Mouse (Mus musculus) NIH3T3 (cell line): ENCODE data around the gene Arrdc2.
A peak's percentile ranks its signal among the peaks of the same experiment; 100 is the strongest.

Experiments
- DNase-seq: peaks from one replicate; pipeline ENCODE4 v3.0.0-alpha.2; 2012; ENCODE audit warnings: low read depth

Gene Arrdc2

GRCm38 (mm10) chr8:70863956-70864711 lies 24.6 kb upstream of the Arrdc2 start:
- DNase-seq = peak; percentile 44

DNA sequence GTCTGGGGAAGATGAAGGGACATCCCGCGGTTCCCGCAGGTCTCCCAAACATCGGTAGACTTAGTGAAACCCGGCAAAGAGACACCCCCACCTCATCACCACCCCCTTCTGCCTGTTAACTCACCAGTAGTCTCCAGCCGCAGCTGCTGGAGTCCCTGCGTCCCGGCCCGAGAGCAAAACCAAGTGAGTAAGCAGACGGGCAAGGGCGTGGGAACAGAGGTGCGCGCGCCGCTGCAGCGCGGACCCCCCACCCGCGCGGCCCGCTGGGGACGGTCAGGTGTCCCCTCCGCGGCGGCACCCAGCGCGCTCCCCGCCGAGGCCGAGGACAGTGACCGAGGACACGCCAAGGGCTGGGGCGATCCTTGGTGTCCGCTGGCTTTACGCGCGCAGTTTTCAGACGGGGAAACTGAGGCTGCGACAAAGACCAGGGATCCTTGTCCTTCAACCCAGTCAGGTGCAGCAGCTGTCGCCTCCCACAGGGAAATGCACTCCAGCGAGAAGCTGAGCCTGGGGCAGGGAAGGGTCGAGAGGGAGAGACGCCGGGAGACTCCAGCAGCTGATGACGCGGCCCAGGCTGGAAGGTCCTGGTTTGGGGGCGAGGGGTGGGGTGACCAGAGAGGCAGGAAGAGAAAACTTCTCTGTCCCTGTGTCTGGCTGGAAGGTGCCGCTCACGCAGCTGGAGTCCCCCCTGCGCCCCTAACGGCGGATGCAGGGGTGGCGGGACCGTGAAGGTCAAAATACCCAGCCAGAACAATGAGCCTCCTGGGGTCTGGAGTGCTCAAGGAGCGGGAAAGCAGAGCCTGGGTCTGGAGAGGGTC lies 23.5 kb upstream of the Arrdc2 start, which contains the start of gene Kcnn1:
TSS of gene Kcnn1 (minus strand) at position 435 of the 818 bp plus-strand sequence.
- DNase-seq = no peak

GRCm38 (mm10) chr8:70857516-70857915 lies 18.0 kb upstream of the Arrdc2 start:
- DNase-seq = no peak

GRCm38 (mm10) chr8:70856541-70857197 lies 17.1 kb upstream of the Arrdc2 start:
- peak; percentile 61 for DNase-seq

DNA sequence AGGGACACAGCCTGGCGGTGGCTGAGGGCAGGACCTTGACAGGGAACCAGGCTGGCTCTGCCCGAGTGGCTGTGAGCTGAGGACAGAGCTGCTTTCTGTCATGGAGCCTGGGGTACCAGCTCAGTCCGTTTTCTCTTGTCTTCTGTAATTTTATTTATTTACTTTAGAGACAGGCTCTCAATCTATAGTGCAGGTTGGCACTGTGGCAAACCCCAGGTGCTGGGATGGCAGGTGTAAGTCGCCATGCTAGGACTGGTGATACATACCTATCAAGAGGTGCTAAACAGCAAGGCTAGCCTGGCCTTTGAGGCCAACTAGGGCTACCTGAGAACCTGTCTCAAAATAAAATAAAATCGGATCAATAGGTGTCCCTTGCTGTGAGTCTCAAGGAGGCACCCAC lies 16.5 kb upstream of the Arrdc2 start:
- no peak for DNase-seq

DNA sequence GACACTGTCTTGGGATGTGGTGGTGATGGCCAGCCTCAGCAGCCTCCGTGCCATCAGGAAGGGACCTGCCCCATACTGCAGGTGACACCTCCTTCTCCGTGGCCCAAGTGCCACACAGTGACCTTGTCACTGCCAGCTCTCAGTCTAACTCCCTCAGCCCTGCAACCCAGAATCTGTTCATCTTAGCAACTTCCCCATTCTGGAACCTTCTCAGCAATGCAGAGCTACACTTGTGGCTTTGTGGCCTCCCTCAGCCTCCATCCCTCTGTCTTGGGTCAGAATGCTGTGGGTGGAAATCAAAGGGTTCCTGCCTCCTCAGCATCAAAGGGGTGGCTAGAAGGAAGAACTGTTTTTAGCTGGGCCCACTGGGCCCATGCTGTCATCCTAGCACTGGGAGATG lies 14.3 kb upstream of the Arrdc2 start:
- DNase-seq = no peak

DNA sequence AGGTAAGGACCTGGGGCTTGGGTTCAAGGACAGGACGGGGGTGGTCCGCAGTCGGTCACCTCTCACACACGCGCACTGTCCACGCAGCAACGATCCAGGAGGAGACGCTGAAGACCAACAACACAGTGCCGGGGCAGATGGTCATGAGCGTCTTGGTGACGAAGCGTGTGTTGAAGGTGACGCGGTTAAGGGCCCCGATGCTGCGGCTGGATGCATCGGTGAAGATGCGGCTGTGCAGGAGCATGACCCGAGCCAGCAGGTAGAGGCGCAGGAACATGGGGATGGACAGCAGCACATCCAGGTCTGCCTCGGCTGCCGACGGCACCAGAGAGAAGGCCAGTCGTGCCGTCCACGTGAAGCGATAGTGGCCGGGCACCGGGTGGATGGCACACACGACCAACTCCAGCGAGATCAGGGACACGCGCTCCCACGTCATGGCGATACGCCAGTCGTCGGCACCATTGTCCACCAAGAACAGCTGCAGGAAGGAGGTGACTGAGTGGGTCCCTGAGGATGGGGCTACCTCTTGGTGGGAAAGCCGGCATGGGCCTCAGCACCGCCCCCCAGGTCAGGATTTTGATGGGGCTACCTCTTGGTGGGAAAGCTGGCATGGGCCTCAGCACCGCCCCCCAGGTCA lies 13.2 kb upstream of the Arrdc2 start:
- DNase-seq = no peak

- no peak for DNase-seq
Observed at GRCm38 (mm10) chr8:70851837-70852236, 12.3 kb upstream of the Arrdc2 start.

DNA sequence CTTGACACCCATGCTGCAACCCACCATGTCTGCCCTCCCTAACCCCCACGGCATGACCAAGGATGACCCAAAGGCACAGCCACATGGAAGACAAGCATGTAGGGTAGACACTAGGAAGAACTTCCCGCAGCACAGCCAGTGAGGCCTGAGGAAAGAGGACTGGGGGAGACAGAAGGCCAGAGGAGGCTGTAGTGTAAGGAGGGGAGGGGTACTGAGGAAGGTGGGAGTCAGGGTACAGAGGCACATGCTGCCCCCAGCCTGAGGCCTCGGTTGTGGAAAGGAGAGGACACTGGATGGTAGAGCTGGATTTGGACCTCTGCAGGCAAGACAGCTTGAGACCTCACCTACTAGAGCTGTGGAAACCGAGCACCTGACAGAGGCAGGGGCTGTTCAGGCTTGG lies 11.4 kb upstream of the Arrdc2 start:
- no peak for DNase-seq

- DNase-seq = no peak
Observed at GRCm38 (mm10) chr8:70850132-70850845, 10.8 kb upstream of the Arrdc2 start.

GRCm38 (mm10) chr8:70849333-70849990 lies 9.9 kb upstream of the Arrdc2 start:
- DNase-seq = peak; percentile 70

DNA sequence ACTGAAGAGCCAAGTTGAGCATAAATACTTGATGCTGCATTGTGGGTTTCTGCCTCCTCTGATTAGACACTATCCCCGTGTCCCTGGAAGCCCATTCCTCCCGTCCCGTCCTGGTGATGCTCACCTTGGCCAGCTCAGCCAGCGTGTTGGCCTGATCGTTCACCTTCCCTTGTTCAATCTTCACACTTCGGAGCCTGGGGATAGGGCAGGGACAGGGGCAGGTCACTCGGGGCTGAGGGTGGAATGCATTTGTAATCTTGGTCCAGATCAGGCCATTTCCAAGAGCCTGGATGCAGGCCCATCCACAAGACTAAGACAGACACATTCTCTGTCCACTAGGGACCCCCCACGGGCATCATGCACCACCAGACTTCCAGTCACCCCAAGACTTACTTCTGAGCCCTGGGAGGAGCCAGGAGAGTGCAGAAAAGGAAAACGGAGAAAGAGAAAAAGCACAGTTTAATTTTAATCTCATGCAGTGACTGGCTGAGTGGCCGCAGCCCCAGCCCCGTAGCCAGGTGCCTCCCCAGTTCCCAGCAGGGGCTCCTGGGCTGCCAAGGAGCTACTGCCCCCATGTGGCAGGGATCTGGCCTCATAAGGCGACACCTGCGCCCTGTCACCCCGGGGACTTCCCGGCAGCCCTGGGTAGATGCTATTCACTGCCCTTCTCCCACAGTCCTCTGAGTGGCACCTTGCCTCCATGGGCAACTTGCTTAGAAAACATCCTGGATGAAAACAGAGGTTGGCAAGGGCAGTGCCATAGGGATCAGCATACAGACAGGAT lies 7.0 kb upstream of the Arrdc2 start:
- no peak for DNase-seq

DNA sequence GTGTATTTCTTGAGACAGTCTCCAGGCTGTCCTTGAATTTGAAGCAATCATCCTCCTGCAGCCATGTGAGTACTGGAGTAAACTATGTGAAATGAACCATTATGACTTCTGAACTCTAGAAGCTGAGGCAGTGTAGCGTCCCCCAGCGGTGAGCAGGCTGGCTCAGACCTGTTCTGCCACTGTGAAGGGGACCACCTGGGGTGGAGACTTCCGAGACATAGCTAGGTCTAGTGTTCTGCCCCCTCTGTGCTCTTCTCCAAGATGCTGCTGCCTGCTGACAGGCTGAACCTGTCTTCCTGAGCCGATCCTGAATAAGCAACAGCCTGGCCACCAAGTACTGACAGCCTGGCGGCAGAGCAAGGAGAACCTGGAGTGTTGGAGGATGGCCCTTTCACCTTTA lies 5.6 kb upstream of the Arrdc2 start:
- no peak for DNase-seq

DNA sequence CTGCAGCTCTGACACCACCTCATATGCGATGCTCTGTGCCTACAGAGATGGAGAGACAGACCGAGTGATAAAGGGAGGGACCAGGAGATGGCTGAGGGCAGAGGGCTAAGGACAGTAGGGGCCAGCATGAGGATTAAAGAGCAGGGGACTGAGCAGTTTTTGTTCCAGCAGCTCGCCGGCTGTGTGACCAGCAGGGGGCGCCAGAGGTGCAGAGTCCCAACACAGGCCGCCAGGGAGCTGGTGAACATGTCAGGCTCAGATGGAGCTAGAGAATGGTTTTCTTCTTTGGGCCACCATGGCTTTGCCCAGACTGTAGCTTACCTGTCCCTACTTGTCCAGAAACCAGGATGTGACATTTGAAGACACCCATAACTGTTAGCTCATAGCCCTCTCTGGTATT lies 5.0 kb upstream of the Arrdc2 start:
- DNase-seq = peak; percentile 94

DNA sequence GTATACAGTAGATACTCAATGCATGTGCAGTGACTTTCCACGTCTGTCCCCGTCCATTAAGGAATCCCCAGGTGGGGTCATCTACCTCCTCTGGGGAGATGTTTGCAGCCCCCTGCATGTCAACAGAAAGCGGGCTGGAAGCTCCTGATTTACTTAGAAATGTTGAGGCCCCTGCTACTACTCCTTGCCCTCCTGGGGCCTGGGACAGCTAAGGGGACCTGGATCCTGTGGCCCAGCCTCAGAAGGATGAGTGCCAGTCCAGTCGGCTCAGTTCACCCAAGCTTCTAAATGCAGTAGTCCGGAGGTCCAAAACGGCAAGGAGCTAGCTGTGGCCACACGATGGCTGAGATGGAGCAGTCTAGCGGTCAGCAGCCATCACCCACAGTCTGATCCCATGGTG lies 4.4 kb upstream of the Arrdc2 start:
- no peak for DNase-seq

- no peak for DNase-seq
Observed at GRCm38 (mm10) chr8:70843214-70843773, 3.8 kb upstream of the Arrdc2 start.

GRCm38 (mm10) chr8:70842484-70842883 lies 3.0 kb upstream of the Arrdc2 start:
- DNase-seq = no peak

GRCm38 (mm10) chr8:70841147-70842072 lies 1.9 kb upstream of the Arrdc2 start:
- peak; percentile 93 for DNase-seq

DNA sequence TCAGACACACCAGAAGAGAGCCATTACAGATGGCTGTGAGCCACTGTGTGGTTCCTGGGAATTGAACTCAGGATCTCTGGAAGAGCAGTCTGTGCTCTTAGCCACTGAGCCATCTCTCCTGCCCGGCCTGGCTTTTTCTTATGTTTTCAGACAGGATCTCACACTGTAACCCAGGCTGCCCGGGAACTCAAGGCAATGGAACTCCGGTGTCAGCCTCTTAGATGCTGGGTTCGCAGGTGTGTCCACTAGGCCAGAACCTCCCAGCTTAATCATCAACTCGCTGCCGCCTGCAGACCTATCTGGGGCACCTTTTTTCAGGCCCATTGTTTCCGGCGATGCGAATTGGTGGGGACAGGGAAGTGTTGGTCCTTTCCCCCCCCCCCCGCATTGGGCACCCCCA lies 1.1 kb upstream of the Arrdc2 start:
- no peak for DNase-seq
